Mouse (Mus musculus): ENCODE data around the gene Kpna3. TPM values are rescaled to one million over a fixed set of nuclear protein-coding genes. Genes with fewer than 3 reads are reported as not detected.

Gene Kpna3
- total RNA-seq, 1 experiment from 2014 or later, result 20.5 TPM

DNA sequence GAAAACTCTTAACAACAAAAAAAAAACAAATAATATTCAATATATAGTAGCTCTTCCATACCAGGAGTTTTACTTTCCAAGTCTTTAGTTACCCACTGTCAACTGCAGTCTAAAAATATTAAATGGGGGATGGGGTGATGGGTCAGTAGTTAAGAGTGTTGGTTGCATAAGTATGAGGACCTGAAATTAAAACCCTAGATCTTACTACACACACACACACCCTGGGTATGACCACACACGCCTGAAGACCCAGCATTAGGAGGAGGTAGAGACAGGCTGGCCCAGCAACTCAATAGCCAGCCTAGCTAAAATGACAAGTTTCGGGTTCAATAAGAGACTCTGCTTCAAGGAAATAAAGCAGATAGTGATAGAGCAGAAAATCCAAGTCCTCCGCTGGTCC is 32.6 kb downstream of the Kpna3 start:
- no peak for ATAC-seq (ENCODE audit: extremely low read depth, insufficient number of reproducible peaks, low FRiP score, poor library complexity, severe bottlenecking)

DNA sequence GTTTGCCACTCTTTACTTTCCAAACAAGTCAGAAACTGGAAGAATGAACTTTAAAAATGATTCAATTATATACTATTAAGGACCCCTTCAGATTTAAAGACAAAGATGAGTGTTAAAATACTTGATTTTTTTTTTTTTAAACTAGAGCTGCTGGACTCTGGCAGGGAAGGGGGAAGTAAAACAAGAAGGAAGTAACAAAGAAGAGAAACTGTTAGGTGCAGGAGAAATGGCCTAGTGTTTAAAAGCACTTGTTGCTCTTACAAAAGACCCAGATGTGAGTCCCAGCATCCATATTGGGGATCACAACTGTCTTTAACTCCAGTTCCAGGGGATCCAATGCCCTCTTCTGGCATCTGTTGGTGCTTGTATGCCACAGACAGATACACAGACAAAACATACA is 33.9 kb downstream of the Kpna3 start:
- no peak for ATAC-seq (ENCODE audit: extremely low read depth, insufficient number of reproducible peaks, low FRiP score, poor library complexity, severe bottlenecking)

DNA sequence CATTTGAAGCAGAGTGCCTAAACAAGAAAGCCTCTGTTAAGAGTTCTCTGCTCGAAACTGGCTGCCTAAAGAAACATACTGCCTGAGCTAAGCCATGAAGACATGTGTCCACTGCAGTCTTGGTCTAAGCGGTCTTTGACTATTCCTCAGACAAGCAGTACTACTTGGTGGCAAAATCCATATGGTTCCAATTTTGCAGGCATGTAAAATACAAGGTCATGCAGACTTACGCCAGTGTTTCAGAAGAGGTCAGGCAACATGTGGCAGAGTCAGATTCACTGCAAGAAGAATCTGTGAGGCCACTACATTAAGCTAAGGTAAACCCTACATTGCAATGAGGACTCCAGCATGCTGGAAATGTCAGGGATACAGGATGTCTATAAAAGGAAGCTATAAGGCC is 34.7 kb downstream of the Kpna3 start:
- no peak for ATAC-seq (ENCODE audit: extremely low read depth, insufficient number of reproducible peaks, low FRiP score, poor library complexity, severe bottlenecking)

DNA sequence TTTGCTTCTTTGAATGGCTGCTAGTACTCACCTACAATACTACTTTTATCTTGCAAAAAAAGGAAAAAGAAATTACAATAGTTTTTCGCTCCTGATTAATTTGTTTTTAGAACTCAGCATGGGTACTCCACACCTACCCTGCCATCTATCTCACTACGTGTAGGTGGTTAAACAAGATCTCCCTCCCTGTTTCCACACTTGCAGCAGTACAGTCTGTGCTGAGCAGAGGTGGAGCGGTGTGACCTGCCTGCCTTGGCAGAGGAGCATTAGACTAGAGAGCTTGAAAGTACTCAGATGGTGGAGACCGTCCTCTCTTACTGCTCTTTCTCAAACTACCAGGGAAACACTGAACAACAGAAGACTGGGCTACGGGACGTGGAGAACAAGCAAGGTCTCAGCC is 44.9 kb downstream of the Kpna3 start:
- ATAC-seq (ENCODE audit: extremely low read depth, insufficient number of reproducible peaks, low FRiP score, poor library complexity, severe bottlenecking), result no peak

DNA sequence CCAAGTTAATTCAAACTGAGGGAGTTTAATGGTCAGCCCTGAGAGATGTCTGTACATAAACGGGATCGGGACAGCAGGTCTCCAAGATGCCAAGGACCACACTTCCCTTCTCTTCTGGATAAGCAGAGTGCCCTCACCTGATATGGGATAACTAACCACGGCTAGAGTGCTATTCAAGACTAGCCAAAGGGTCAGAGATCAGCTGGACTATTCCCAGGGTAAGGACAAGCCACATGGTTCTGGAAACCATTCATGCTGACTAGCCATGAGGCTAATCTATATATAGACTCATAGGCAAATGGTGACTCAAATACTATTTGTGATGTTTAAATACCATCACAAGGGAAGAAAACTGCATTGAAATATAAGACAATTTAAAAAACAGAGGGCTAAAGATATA is 49.1 kb downstream of the Kpna3 start:
- no peak for ATAC-seq (ENCODE audit: extremely low read depth, insufficient number of reproducible peaks, low FRiP score, poor library complexity, severe bottlenecking)

DNA sequence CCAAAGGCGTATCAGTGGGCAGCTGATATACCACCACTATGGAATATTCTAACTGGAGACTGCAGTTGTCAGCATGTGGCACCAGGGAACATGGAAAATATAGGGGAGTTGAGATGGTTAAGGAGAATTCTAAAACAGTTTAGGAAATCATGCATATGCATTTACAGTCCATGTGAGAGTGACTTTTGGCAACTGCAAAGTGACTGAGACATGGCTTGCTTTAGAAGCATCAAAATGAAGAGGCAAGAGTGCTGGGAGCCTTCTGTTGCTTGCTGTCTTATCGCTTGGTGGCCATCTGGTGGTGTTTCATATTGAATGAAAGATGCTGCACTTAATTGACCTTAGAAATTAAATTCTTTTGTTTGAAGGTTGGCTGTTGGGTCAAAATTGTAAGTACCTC is 72.4 kb downstream of the Kpna3 start:
- ATAC-seq (ENCODE audit: extremely low read depth, insufficient number of reproducible peaks, low FRiP score, poor library complexity, severe bottlenecking), result no peak

DNA sequence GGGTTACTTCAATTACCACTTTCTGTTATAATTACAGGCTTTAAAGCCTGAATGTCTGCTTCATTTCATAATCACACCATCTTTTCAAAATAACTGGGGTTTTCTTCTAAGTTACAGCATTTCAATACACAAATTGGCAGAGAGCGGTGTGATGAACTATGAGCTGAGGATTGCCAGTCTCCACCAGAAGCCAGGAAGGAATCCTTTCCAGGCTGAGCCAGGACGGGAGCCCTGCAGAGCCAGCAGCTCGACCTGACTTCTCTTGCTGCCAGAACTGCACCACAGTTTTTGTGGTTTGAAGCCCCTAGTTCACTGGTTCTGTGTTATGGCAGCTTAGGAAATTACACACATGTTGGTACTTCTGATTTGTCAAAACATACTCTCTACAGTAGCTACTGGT is 75.0 kb downstream of the Kpna3 start:
- ATAC-seq (ENCODE audit: extremely low read depth, insufficient number of reproducible peaks, low FRiP score, poor library complexity, severe bottlenecking), result no peak

DNA sequence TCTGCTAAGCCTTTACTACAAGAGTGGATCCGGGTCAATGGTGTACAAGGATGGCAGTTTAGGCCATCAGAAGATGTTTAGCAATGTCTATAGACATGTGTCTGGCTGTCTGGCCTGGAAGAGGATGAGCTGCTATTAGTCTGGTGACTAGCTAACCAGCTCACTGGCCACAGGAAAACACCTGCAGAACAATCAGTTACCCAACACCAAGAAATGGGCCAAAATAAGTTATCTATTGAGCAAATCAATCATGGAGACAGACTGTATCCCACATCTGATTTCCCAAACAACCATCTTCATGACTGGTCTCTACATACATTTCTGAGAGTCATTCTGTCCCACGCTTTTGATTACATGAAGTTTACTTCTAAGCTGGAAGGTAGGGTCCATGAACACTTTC is 75.9 kb downstream of the Kpna3 start:
- no peak for ATAC-seq (ENCODE audit: extremely low read depth, insufficient number of reproducible peaks, low FRiP score, poor library complexity, severe bottlenecking)

DNA sequence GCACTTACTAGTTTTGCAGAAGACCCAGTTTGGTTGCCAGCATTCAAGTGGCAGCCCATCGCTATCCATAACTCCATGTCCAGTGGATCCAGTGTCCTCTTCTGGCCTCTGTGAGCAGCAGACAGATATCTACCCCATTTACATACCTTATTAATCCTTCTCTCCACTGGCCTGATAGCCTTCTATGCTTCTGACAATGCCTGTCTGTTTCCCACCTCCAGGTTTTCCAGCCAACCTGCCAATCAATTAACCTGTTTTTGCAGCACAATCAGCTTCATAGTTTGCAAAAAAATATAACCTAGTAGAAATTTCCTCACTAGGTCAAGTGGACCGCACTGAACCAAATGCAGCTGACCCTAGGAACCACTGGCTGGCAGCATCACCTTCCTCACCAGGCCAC is 77.4 kb downstream of the Kpna3 start:
- no peak for ATAC-seq (ENCODE audit: extremely low read depth, insufficient number of reproducible peaks, low FRiP score, poor library complexity, severe bottlenecking)

DNA sequence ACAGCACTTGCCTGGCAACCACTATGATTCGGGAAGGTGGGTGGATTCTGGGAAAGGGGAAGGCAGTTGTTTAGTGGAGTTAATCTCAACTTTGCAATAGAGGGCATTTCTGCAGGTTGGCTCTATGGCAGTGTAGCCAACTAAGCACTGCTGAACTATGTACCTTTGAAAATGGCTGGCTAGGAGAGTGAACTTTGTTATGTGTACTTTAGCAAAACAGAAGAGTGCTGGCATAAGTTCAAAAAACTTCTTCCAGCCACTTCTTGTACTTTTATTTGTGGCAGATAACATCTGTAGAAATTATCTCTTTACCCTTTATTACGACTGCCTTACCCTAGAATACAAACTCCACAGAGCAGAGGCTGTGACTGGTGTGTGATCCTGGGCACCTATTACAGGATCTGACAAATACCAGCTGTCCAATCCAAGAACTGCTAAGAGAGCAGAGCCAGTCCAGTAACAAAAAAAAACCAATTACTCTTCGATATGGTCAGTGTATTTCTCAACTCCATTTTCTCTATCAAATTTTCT is 78.6 kb downstream of the Kpna3 start:
- no peak for ATAC-seq (ENCODE audit: extremely low read depth, insufficient number of reproducible peaks, low FRiP score, poor library complexity, severe bottlenecking)

DNA sequence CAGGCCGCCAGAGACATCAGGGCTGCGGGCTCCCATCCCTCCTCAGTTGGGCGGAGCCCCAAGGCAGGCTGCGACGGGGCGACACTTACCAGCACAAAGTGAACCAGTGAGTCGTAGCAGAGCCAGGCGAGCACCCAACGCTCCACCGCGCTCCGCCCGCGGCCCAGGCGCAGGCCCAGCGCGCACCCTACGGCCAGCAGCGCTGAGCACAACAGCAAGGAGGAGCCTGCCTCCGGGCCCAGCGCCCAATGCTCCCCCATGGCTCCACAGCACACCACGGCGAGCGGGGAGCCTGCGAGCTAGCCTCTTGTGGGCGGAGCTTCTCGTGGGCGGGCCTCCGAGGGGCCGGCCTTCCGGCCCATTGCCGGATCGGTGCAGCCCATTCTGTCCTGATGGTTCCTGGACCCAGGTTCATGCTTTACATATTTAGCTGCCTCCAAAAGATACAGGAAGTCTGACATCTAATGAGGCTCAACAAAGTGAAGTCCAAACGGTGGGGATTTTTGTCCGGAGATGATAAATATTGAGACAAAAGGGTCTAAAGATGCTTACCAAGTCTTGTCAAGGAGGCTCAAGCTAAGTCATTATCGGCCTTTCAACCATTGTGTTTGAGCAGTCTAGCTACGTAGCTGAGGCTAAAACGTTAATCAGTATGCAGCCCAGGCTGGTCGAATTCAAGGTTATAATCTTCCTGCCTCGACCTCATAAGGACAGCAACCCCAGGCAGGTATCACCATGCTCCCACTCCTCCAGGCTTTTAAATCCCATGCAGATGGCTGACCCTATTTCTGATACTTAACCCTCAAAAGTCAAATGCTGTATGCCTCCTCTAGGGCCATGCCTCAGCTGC is 79.3 kb downstream of the Kpna3 start, which contains the start of gene Ebpl:
Gene Ebpl, minus strand, starts transcription at position 309 of the 850 bp plus-strand sequence.
- peak; percentile 89 for ATAC-seq (ENCODE audit: extremely low read depth, insufficient number of reproducible peaks, low FRiP score, poor library complexity, severe bottlenecking)

DNA sequence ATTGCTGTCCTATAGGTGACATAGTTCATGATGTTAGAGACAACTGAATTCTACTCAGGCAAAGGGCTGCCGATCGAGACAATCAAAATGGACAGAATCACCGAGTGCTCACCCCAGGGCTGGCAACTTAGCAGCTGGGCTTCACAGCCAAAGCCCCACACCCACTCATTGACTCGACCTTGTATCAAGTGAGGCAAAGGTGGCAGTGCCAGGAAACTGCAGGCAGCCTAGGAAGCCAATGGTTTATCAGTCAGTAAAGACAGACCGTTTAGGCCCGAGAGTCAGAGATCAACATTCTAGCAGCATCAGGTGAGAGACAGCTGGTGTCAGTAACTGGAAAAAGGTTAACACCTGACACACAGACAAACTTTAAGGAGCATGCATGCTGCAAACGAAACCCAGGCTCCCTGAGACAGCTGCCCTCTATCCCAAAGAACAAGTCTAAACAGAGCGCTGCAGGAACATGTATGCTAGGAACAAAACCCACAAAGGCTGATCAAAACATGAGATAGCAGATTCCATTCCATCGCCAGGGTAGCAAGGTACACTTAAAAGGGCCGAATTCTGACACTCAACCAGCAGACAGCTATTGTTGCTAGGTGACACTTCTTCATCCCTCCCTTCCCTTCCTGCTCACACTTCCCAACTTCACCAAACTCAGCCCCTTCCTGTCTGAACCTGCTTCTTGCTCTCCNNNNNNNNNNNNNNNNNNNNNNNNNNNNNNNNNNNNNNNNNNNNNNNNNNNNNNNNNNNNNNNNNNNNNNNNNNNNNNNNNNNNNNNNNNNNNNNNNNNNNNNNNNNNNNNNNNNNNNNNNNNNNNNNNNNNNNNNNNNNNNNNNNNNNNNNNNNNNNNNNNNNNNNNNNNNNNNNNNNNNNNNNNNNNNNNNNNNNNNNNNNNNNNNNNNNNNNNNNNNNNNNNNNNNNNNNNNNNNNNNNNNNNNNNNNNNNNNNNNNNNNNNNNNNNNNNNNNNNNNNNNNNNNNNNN is 85.1 kb downstream of the Kpna3 start:
- no peak for ATAC-seq (ENCODE audit: extremely low read depth, insufficient number of reproducible peaks, low FRiP score, poor library complexity, severe bottlenecking)

DNA sequence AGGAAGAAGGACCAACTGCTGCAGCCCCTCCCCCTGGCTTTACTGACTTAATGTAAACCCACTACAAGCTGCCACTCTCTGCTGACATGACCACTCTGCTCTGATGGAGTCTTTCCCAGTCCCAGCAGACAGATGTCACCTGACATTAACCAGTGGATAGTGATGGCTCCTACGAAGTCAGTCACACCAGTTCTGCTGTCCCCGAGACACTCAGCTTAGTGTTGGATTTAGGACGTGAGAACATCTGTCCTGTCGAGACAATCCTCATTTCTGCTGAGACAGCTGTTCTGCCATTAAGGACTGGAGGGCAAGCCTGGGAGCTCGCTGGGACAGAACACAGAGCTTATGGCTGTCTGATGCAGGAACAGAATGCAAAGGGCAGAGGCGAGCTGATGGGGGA is 88.9 kb downstream of the Kpna3 start:
- ATAC-seq (ENCODE audit: extremely low read depth, insufficient number of reproducible peaks, low FRiP score, poor library complexity, severe bottlenecking), result no peak

DNA sequence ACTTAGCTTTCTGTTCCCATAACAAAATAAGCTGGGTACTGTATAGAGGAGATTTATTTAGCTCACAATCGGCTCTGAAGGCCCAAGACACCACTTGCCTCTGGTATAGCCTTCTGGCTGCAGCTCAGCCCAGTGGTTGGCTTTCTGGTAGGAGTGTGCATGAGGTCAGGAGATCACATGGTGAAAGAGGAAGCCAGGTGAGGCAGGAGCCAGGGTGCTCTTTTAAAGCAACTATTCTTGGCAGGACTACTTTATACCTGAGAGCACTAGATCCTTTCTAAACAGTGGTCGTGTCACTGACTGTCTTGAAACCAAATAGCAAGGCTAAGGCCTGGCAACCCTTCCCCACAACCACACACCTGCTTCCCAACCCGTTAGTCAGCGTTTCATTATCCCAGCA is 89.8 kb downstream of the Kpna3 start:
- no peak for ATAC-seq (ENCODE audit: extremely low read depth, insufficient number of reproducible peaks, low FRiP score, poor library complexity, severe bottlenecking)

DNA sequence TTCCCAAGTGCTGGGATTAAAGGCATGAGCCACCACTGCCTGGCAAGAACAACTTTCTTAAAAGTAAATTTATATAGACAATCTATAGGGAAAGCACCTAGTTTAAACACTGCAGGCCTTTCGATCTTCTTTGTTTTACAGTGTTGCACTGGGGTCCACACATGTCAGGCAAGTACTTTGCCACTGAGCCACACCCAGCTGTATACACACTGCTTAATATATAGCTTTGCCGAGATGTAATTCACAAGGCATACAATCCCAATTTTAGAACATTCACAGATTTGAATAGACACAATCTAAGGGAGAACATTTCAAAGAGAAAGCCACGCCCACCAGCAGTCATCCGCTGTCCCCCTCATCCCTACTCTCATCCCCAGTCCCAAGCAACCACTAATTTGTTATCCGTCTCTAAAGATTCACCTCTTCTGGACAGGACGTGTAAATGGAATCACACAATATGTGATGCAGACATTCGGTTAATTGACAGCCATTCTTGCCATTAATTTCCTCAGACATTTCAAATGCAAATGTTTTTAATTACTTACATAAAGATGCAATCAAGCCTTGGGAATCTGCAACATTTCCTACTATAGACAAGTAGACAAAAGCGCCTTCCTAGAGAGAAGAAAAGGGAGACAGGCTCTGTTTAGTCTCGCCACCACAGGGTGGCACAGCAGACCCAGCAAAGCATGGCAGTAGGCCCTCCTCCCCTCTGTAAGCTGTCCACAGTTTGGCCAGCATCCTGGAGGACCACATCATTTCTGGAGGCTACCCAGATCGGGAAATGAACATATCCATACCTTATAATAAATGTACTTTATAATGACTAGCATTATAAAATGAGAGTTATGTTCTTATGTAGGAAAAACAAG is 92.6 kb downstream of the Kpna3 start:
- ATAC-seq (ENCODE audit: extremely low read depth, insufficient number of reproducible peaks, low FRiP score, poor library complexity, severe bottlenecking), result no peak

DNA sequence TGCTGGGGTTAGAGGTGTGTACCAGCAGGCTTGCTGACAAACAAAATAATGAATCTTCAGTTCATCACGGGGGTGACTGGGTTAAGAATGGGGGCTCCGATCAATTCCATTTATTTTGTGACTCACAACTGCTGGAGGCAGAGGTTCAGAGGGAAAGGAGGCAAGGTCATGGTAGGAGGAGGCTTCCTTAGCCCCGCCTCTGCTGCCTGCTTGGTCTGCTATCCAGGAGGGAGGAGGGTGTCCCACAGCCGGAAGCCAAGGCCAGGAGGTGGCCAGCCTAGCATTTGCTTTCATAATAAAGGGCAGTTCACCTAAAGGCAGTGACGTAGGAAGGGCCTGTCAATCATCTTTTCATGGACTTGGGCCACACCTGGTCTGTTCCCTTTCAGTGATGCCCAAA is 95.1 kb downstream of the Kpna3 start:
- ATAC-seq (ENCODE audit: extremely low read depth, insufficient number of reproducible peaks, low FRiP score, poor library complexity, severe bottlenecking), result no peak

DNA sequence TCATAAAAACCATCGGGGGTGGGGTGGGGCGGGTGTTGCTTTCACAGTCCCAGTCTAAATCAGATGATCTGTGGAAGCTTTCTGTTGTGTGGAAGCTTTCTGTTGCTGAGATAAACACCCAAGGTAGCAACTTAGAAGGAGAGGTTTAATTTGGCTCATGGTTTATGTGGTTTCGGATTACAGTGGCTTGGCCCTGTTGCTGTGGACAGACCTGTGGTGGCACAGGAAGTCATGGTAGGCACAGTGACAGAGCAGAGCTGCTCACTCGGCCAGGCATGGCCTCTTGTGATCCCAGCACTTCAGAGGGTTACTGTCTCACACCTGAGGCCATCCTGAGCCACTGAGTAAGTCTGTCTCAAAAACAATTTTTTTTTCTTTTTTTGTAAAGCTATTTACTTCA is 100.3 kb downstream of the Kpna3 start:
- ATAC-seq (ENCODE audit: extremely low read depth, insufficient number of reproducible peaks, low FRiP score, poor library complexity, severe bottlenecking), result no peak

DNA sequence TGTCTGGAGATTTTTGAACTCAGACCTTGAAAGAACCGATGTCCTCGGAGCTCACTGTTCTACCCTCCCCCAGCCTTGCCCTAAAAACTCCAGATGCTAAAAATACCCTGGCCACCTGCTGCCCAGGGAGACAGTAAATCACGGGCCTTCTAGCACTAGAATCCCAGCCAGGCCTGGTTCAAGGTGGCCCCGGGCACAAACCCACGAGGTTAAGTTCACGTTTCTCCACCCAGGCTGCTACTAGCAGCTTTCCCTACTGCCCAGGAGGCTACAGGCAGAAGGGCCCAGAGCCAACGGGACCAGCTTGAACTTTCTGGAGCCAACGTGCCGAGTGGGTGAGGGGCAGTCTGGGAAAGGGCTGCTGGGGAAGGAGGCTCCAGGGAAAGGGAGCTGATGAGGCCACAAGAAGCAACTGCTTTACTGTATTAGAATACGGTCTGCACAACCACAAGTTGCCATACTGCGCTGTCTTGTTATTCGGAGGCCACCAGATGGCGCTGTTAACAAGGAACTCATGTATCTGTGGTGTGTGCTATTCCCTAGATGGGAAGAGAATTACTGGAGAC is 108.6 kb downstream of the Kpna3 start:
- peak; percentile 77 for ATAC-seq (ENCODE audit: extremely low read depth, insufficient number of reproducible peaks, low FRiP score, poor library complexity, severe bottlenecking)

Data from neutrophil, adult 5-6 weeks (primary cell).